Mouse (Mus musculus): Measurements from ENCODE around the gene Exosc8. TPM values are rescaled to one million over a fixed set of nuclear protein-coding genes. Genes with fewer than 3 reads are reported as not detected.

The Exosc8 gene
- polyA plus RNA-seq, 1 experiment from 2014 or later, result 106 TPM

Other genes with a start within 250 kb of the Exosc8 start
- 33.1 and 43.1 TPM in 2 replicates for gene Supt20, start 42.6 kb downstream of the Exosc8 start, polyA plus RNA-seq (2015; fragmentation: Nextera tagmentation; extraction: Ambion mirVana)
- gene Gm21958, start 21.0 kb downstream of the Exosc8 start, polyA plus RNA-seq (2015; fragmentation: Nextera tagmentation; extraction: Ambion mirVana), result not detected in 2 replicates
- 29.8 and 32.5 TPM in 2 replicates for gene Alg5, start 146 bp upstream of the Exosc8 start, polyA plus RNA-seq (2015; fragmentation: Nextera tagmentation; extraction: Ambion mirVana)
- 0.06 and 0.09 TPM in 2 replicates for gene Smad9, start 20.2 kb upstream of the Exosc8 start, polyA plus RNA-seq (2015; fragmentation: Nextera tagmentation; extraction: Ambion mirVana)
- gene Rfxap, start 72.4 kb upstream of the Exosc8 start, polyA plus RNA-seq (2015; fragmentation: Nextera tagmentation; extraction: Ambion mirVana), result 16.6 and 20.9 TPM in 2 replicates
- gene Sertm1, start 180.5 kb upstream of the Exosc8 start, polyA plus RNA-seq (2015; fragmentation: Nextera tagmentation; extraction: Ambion mirVana), result 0.48 and 0.52 TPM in 2 replicates

All from liver, embryonic 13.5 days (tissue).